7 mouse cellular contexts compared by ENCODE assay signal in the genomic region with DNA sequence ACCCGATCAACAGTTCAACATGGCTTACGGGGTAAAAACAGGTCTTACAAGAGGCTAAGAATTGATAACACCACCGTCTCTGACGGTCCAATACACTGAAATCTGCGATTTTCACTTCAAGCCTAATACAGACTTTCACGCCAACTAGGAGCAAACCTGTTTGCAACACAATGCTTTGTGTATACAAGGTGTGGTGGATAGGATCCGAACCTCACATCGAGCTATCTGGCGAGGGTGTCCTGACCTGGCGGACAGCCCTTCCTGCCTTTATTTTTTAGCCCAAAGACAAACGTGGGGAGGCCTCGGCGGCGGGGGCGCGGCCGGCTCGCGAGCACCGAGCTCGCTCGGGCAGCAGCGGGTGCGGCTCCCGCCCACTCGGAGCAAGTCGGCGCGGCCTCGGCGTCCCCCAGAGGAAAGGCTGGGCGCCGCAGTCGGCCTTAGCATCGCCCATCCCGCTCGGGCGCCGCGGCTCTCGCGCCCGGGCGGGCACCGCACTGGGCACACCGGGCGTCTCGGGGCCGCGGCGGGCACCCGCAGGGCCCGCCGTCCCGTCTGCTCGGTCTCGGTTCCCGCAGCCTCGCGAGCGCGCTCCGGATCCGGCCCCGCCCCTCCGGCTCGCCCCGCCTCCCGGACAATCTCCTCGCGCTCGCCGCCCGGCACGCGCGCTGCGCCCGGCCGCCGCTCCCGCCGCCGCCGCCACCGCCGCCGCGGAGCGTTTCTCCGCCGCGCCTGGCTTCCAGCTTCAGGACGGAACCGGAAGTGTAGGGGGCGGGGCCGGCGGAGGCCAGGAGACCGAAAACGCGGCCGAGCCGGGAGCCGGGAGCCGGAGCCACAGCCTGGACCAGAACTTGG. TPM values are rescaled to one million over a fixed set of nuclear protein-coding genes. Genes with fewer than 3 reads are reported as not detected.
A peak's percentile ranks its signal among the peaks of the same experiment; 100 is the strongest.
DNase-seq lines count a peak whose midpoint lies in the region; ATAC-seq lines count a peak whose summit lies in the region.

A gene (plus strand): TSS at position 739 of the 852 bp plus-strand sequence.

- peak; percentile 94 for ATAC-seq in midbrain, embryonic 12.5 days (ENCODE audit: low FRiP score, low read depth)

- H3K9me3 ChIP-seq in embryonic facial prominence, embryonic 10.5 days = no peaks in the 10 kb centered on the region
- no peaks in the 10 kb centered on the region for H3K9me3 ChIP-seq in limb, embryonic 10.5 days (replicated peaks)
- no peaks in the 10 kb centered on the region for H3K9me3 ChIP-seq in midbrain, embryonic 12.5 days

- H3K27me3 ChIP-seq in embryonic facial prominence, embryonic 10.5 days (replicated peaks; ENCODE audit: low read depth, poor library complexity, severe bottlenecking) = no peaks in the 10 kb centered on the region
- H3K27me3 ChIP-seq in limb, embryonic 10.5 days (ENCODE audit: low read depth, poor library complexity, severe bottlenecking) = no peaks in the 10 kb centered on the region
- no peaks in the 10 kb centered on the region for H3K27me3 ChIP-seq in midbrain, embryonic 12.5 days

- no peaks in the 10 kb centered on the region for H3K36me3 ChIP-seq in embryonic facial prominence, embryonic 10.5 days (replicated peaks)
- H3K36me3 ChIP-seq in limb, embryonic 10.5 days = no peaks in the 10 kb centered on the region
- H3K36me3 ChIP-seq in midbrain, embryonic 12.5 days = no peaks in the 10 kb centered on the region

- H3K9ac ChIP-seq in midbrain, embryonic 12.5 days (replicated peaks) = peak within 1 kb of the TSS; percentile 93

- peak within 1 kb of the TSS; percentile 73 for H3K4me2 ChIP-seq in midbrain, embryonic 12.5 days (replicated peaks)

- WGBS in embryonic facial prominence, embryonic 10.5 days = under 1% methylated on average over 105 of the region's 105 CpGs
- under 1% methylated on average over 93 of the region's 105 CpGs for WGBS in limb, embryonic 10.5 days
- WGBS in midbrain, embryonic 12.5 days = under 1% methylated on average over 90 of the region's 105 CpGs

- peak; percentile 96 for DNase-seq in adrenal gland, postnatal 10 days
- peak; percentile 93 for DNase-seq in embryonic facial prominence, embryonic 10.5 days (ENCODE audit: low spot score)
- DNase-seq in heart, adult 11 months = peak; percentile 99
- DNase-seq in kidney, adult 18-20 months = peak; percentile 95
- peak; percentile 94 for DNase-seq in limb, embryonic 10.5 days (ENCODE audit: low spot score)
- DNase-seq in skeletal muscle tissue, adult 2 months (ENCODE audit: low read depth, low spot score) = peak; percentile 72

- peak within 1 kb of the TSS; percentile 96 for H3K27ac ChIP-seq in embryonic facial prominence, embryonic 10.5 days (replicated peaks)
- peak within 1 kb of the TSS; percentile 96 for H3K27ac ChIP-seq in limb, embryonic 10.5 days
- H3K27ac ChIP-seq in midbrain, embryonic 12.5 days (replicated peaks) = peak within 1 kb of the TSS; percentile 98

- peaks cover 26% of the 10 kb centered on the region for H3K4me1 ChIP-seq in embryonic facial prominence, embryonic 10.5 days
- peaks cover 21% of the 10 kb centered on the region for H3K4me1 ChIP-seq in limb, embryonic 10.5 days
- peaks cover 12% of the 10 kb centered on the region for H3K4me1 ChIP-seq in midbrain, embryonic 12.5 days

- H3K4me3 ChIP-seq in embryonic facial prominence, embryonic 10.5 days = peak within 1 kb of the TSS; percentile 78
- H3K4me3 ChIP-seq in limb, embryonic 10.5 days = peak within 1 kb of the TSS; percentile 78
- H3K4me3 ChIP-seq in midbrain, embryonic 12.5 days = peak within 1 kb of the TSS; percentile 85

RNA-seq across cellular contexts. Expression of the gene that starts here (rescaled TPM):
- total RNA-seq in adrenal gland, postnatal 10 days (2021) = 10 to 100 TPM; 18.6 to 21.1 TPM
- polyA plus RNA-seq in embryonic facial prominence, embryonic 10.5 days (2016; fragmentation: Nextera tagmentation; extraction: Ambion mirVana) = 21.1 and 21.2 TPM in 2 replicates
- 11.8 and 16.2 TPM in 2 replicates for polyA plus RNA-seq in limb, embryonic 10.5 days (2016; fragmentation: Nextera tagmentation; extraction: Ambion mirVana)
- polyA plus RNA-seq in midbrain, embryonic 12.5 days (2016; fragmentation: Nextera tagmentation; extraction: Ambion mirVana) = 37.0 and 40.7 TPM in 2 replicates

Comparison
In these comparisons a context has a peak if more than half of its experiments do, and no peak if none do; other contexts are left out.
1. Peak in every context shown above with its lines: DNase-seq, ATAC-seq, H3K4me3 ChIP-seq and H3K27ac ChIP-seq.